Mouse (Mus musculus): ENCODE measurements around the gene Isy1.
"Not testable (repeated sequence)": the region's sequence is repeated elsewhere in the genome, so short reads cannot be mapped to it uniquely, and the experiment has no call there.

Isy1 gene

GRCm38 (mm10) chr6:87775588-87776245 is 62.9 kb downstream of the Isy1 start:
- no peak for DNase-seq

DNA sequence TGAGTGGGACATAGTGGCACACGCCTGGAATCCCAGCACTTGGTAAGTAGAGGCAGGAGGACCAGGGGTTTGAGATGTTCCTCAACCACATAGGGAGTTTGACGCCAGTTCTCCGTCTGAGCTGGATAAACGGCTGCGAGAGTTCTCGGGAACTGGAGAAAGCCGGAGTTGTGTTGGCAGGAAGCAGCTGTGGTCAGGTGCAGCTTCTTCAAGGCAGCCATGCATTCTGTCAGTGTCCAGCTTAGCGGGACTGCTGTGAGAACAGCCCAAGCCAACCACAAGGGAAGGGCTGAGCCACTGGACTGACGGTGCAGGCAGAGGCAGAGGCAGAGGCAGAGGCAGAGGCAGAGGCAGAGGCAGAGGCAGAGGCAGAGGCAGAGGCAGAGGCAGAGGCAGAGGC is 63.7 kb downstream of the Isy1 start:
- no peak for DNase-seq

DNA sequence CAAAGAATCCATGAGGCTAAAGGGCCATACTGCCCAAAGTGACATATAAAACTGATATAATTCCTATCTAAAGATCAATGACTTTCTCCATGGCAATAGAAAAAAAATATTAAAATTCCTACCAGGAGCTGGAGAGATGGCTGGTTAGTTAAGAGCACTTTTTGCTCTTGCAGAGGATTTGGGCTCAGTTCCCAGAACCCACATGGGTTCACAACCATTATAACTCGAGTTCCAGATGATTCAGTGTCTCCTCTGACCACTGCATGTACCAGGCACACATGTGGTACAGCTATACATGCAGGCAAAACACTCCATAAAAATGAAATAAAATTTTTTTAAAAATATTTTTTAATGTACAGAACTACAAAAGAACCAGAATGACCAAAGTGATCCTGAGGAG is 64.1 kb downstream of the Isy1 start:
- no peak for DNase-seq

DNA sequence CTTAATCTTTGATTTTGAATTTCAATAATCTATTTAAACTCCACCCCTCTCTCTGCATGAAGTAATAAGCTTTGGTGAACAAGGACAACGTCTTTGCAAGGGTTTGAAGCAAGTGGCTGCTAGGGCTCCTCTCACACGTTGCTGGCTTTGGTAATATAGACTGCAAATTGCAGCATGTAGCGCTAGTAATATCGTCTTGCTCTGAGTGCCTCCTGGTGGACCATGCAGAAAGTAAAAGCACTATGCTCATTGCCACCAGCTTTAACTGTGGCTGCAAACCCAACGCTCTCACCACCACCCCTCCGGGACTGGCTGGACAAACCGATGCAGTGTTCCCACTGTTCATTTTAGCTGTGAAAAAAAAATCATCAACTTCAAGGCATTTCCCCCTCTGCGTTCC is 68.0 kb downstream of the Isy1 start:
- DNase-seq: no peak

DNA sequence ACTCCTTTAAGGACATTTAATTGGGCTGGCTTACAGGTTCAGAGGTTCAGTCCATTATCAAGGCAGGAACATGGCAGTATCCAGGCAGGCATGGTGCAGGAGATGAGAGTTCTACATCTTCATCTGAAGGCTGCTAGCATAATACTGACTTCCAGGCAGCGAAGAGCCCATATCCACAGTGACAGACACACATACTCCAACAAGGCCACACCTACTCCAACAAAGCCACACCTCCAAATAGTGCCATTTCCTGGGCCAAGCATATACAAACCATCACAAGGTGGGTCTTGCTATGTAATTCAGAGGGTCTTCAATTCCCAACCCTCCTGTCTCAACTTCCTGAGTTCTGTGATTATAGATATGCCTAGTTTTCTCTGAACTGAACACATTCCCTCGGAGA is 74.3 kb downstream of the Isy1 start:
- not testable (repeated sequence) for DNase-seq
